Mouse (Mus musculus) layer of hippocampus, postnatal 14 days (tissue): ENCODE measurements around the gene Pdpk1. TPM values are rescaled to one million over a fixed set of nuclear protein-coding genes. Genes with fewer than 3 reads are reported as not detected.

Experiments used
- DNase-seq, 2 experiments: peaks; one replicate each; pipeline ENCODE4 v3.0.0; 2021 to 2022; ENCODE audit warnings: low spot score in 2 of 2, mixed read lengths in 1 of 2
- total RNA-seq, 2 experiments: library from RNA; stranded (reverse); gene quantifications; 2 replicates each; pipeline ENCODE4 v1.2.3; 2021

The Pdpk1 gene
- total RNA-seq, 2 experiments from 2014 or later = 102 to 107 TPM

- DNase-seq = no peak
These were observed 105.1 kb downstream of the Pdpk1 start for GRCm38 (mm10) chr17:24045608-24046007.

- DNase-seq = no peak
These were observed 106.2 kb downstream of the Pdpk1 start for GRCm38 (mm10) chr17:24044482-24044881.

- DNase-seq = no peak
These were observed 112.9 kb downstream of the Pdpk1 start, which contains the start of gene Prss27 for GRCm38 (mm10) chr17:24037844-24038243. Gene Prss27 (plus strand): TSS chr17:24038144.

DNA sequence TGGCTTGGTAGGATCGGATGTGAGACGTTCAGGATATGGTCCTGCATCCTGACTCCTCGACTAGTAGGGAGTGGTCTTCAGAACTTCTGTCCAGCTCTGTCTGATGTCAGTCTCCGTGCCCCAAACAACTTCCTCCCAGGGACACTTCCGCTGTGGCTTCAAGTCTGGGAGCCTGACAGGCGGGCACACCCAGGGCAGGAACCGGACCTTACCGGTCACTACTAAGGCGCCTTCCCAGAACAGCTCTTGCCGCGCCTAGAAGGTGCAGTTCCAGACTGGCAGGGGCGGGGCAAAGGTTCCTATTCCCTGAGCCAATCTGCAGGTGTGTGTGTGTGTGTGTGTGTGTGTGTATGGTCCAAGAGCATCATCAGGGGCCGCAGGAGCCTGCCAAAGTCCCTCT is 113.4 kb downstream of the Pdpk1 start:
- no peak for DNase-seq

DNA sequence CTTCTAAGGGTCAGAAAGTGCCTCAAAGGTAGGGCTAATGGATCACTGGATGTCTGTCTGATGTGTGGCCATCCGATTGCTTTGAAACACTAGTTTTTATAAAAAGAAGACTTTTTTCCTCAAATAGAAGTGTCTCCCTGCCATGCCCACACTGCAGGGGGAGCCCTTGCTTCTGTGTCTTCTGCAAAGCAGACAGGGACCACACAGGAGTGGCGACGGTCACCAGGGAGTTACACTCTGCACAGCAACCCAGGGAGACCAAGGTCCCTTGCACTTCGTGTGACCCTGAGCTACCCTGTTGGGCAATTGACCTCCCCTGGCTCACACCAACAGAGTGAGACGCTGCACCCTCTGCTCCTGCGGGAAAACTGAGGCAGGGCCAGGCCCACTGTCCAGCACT is 113.8 kb downstream of the Pdpk1 start:
- DNase-seq = no peak

DNA sequence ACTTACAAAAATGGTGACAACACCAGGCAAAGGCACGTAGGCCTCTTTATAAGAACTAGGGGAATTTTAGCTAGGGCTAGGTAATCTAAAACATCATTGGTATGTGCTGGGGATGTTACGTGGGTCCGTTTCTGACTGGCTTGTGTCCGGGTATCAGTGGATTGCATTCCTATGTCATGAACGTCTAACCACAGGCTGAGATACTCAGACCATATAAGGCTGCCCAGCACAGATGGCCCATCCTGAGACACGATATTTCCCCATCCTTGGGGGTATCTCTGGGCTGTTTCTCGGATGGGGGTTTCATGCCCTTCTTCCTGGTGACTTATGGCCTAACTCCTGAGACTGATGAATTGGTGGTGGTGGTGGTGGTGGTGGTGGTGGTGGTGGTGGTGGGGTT is 115.6 kb downstream of the Pdpk1 start:
- no peak for DNase-seq

- DNase-seq = no peak
These were observed 120.2 kb downstream of the Pdpk1 start for GRCm38 (mm10) chr17:24030551-24030950.

DNA sequence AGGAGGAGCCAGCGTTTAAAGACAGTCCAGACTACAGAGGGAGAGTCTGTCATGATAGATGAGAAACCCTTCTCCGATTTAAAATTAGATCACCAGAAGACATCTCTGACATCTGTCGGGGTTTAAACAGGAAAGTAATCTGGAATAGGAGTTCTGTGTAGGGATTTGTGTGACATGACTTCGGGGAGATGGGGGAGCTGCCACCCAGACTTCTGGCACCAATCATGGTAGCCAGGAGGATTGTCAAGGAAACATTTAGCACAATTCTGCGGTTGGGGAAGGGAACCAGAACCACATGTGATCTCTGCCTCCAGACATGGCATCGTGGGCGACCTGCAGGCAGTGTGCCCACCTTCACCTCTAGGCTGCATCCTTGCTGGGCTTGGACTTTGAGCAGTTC is 121.2 kb downstream of the Pdpk1 start:
- DNase-seq = no peak

Other genes with a start within 250 kb of the Pdpk1 start
- gene Dcpp3, start 233.5 kb downstream of the Pdpk1 start, total RNA-seq = not detected
- gene Sbp, start 209.3 kb downstream of the Pdpk1 start, total RNA-seq = not detected
- not detected for gene Sbpl, start 195.7 kb downstream of the Pdpk1 start, total RNA-seq
- under 1 TPM in 1 of 2 experiments, not detected in 1; 0.41 TPM for gene Prss30, start 170.4 kb downstream of the Pdpk1 start, total RNA-seq
- gene Prss22, start 152.8 kb downstream of the Pdpk1 start, total RNA-seq = not detected
- not detected for gene Prss27, start 112.8 kb downstream of the Pdpk1 start, total RNA-seq
- 10 to 100 TPM; 53.0 to 53.8 TPM for gene Kctd5, start 77.4 kb downstream of the Pdpk1 start, total RNA-seq
- 10 to 100 TPM; 27.4 to 33.7 TPM for gene Amdhd2, start 12.8 kb upstream of the Pdpk1 start, total RNA-seq
- 1,000 to 10,000 TPM; 1,388 to 1,424 TPM for gene Atp6v0c, start 18.8 kb upstream of the Pdpk1 start, total RNA-seq
- 10 to 100 TPM; 71.1 to 75.8 TPM for gene Tbc1d24, start 54.6 kb upstream of the Pdpk1 start, total RNA-seq
- 10 to 100 TPM; 12.3 to 12.4 TPM for gene Ntn3, start 58.6 kb upstream of the Pdpk1 start, total RNA-seq
- gene Tedc2, start 69.9 kb upstream of the Pdpk1 start, total RNA-seq = 10 to 100 TPM; 10.0 to 10.2 TPM
- 1 to 10 TPM; 5.9 to 8.2 TPM for gene Ccnf, start 100.6 kb upstream of the Pdpk1 start, total RNA-seq
- gene Abca17, start 200.1 kb upstream of the Pdpk1 start, total RNA-seq = 1 to 10 TPM; 1.3 to 1.8 TPM
- gene Abca3, start 201.0 kb upstream of the Pdpk1 start, total RNA-seq = 100 to 1,000 TPM; 102 to 104 TPM